Mouse (Mus musculus) hindbrain, embryonic 11.5 days (tissue): ENCODE data around the gene Lipo3. TPM values are rescaled to one million over a fixed set of nuclear protein-coding genes. Genes with fewer than 3 reads are reported as not detected.
A peak's percentile ranks its signal among the peaks of the same experiment; 100 is the strongest.
"Not testable (repeated sequence)": the region's sequence is repeated elsewhere in the genome, so short reads cannot be mapped to it uniquely, and the experiment has no call there.

Experiments
- ATAC-seq: fragments of 200-750 bp; cut with Nextera tagmentation; 2 replicates; pipeline ENCODE4 v1.8.0; 2017; ENCODE audit warnings: mild to moderate bottlenecking, moderate TSS enrichment, moderate library complexity; ENCODE audit not compliant: low FRiP score
- DNase-seq: peaks from one replicate; pipeline ENCODE4 v3.0.0-alpha.2; 2015; ENCODE audit warnings: low spot score
- H3K27ac ChIP-seq: fragments of 300-500 bp; sonication (generic); 2 replicates; pipeline ENCODE4 v1.5.1; 2014; ENCODE audit warnings: mild to moderate bottlenecking, low read depth, low read length
- H3K27me3 ChIP-seq: fragments of 300-500 bp; sonication (generic); 2 replicates; pipeline ENCODE4 v1.6.1; 2014; ENCODE audit warnings: mild to moderate bottlenecking, low read length, moderate library complexity, mixed read lengths; ENCODE audit not compliant: control insufficient read depth, insufficient read depth
- H3K36me3 ChIP-seq: fragments of 300-500 bp; sonication (generic); 2 replicates; pipeline ENCODE4 v1.6.1; 2014; ENCODE audit warnings: mild to moderate bottlenecking, low read length, moderate library complexity, mixed read lengths; ENCODE audit not compliant: control insufficient read depth, insufficient read depth
- H3K4me1 ChIP-seq: fragments of 300-500 bp; sonication (generic); replicated peaks from 2 replicates; pipeline ENCODE4 v1.6.1; 2014; ENCODE audit warnings: low read length, mixed read lengths; ENCODE audit not compliant: control insufficient read depth, insufficient read depth
- H3K4me2 ChIP-seq: fragments of 300-500 bp; sonication (generic); replicated peaks from 2 replicates; pipeline ENCODE4 v1.6.1; 2014; ENCODE audit warnings: mild to moderate bottlenecking, low read depth, low read length
- H3K4me3 ChIP-seq: fragments of 300-500 bp; sonication (generic); 2 replicates; pipeline ENCODE4 v1.5.1; 2014; ENCODE audit warnings: low read depth, low read length
- H3K9ac ChIP-seq: fragments of 300-500 bp; sonication (generic); 2 replicates; pipeline ENCODE4 v1.6.1; 2014; ENCODE audit warnings: low read depth, low read length
- H3K9me3 ChIP-seq: fragments of 300-500 bp; sonication (generic); 2 replicates; pipeline ENCODE4 v1.6.1; 2016; ENCODE audit warnings: low read length; ENCODE audit not compliant: control insufficient read depth
- WGBS: fragments of 180-500 bp; shearing (Covaris S2); extraction: QIAGEN DNeasy Blood & Tissue Kit; methylation state at CpG from one replicate; pipeline ENCODE4 v1.1.7; 2014; 5-methylcytosine and 5-hydroxymethylcytosine counted together
- polyA plus RNA-seq: library from polyadenylated mRNA; unstranded; fragments of >200 nt; fragmentation: Nextera tagmentation; extraction: Ambion mirVana; gene quantifications from 2 replicates; pipeline ENCODE4 v1.2.1, GENCODE M21; 2014

Lipo3 gene
- polyA plus RNA-seq: 13.0 and 13.7 TPM in 2 replicates

- DNase-seq (peak; percentile 25), ATAC-seq (peak; percentile 98)
- not testable (repeated sequence) for H3K27me3 ChIP-seq, H3K27ac ChIP-seq, H3K4me1 ChIP-seq, H3K9me3 ChIP-seq, H3K4me2 ChIP-seq, H3K9ac ChIP-seq, H3K4me3 ChIP-seq, H3K36me3 ChIP-seq
- 39% methylated on average over 12 of the region's 41 CpGs for WGBS
Observed at GRCm38 (mm10) chr19:33761287-33762086, at the start of gene Lipo3. Gene Lipo3, minus strand, starts transcription at chr19:33761951.

GRCm38 (mm10) chr19:33787359-33787758 lies 25.6 kb upstream of the Lipo3 start, which contains the start of gene Lipo1:
Gene Lipo1, minus strand, starts transcription at chr19:33787459.
- H3K4me3 ChIP-seq, H3K27ac ChIP-seq, H3K4me1 ChIP-seq, DNase-seq, H3K27me3 ChIP-seq, H3K9me3 ChIP-seq, H3K4me2 ChIP-seq, H3K36me3 ChIP-seq, ATAC-seq, H3K9ac ChIP-seq: not testable (repeated sequence)

- DNase-seq (no peak), ATAC-seq (no peak)
- no peaks in the 10 kb centered on the region for H3K27me3 ChIP-seq
- no peaks in the 10 kb centered on the region for H3K36me3 ChIP-seq
- no peak overlapping the region for H3K27ac ChIP-seq
- no peak overlapping the region for H3K9ac ChIP-seq
- no peak overlapping the region for H3K4me3 ChIP-seq
- 92% methylated on average over 12 of the region's 12 CpGs for WGBS
- no peaks in the 10 kb centered on the region for H3K9me3 ChIP-seq
- H3K4me2 ChIP-seq: no peak overlapping the region
- H3K4me1 ChIP-seq: no peaks in the 10 kb centered on the region
Observed at GRCm38 (mm10) chr19:33786576-33787277, 25.0 kb upstream of the Lipo3 start.

GRCm38 (mm10) chr19:33751259-33751658 lies 10.5 kb downstream of the Lipo3 start, which contains the start of gene Lipo2:
Gene Lipo2, minus strand, starts transcription at chr19:33751359.
- ATAC-seq, H3K4me2 ChIP-seq, H3K27me3 ChIP-seq, H3K9me3 ChIP-seq, H3K27ac ChIP-seq, H3K36me3 ChIP-seq, H3K9ac ChIP-seq, DNase-seq, H3K4me3 ChIP-seq, H3K4me1 ChIP-seq: not testable (repeated sequence)
- 87% methylated on average over 1 of the region's 1 CpGs for WGBS

GRCm38 (mm10) chr19:33625152-33625551 lies 136.6 kb downstream of the Lipo3 start, which contains the start of gene Gm8978:
Gene Gm8978, minus strand, starts transcription at chr19:33625252.
- not testable (repeated sequence) for DNase-seq, H3K36me3 ChIP-seq, H3K9me3 ChIP-seq, H3K4me2 ChIP-seq, H3K27me3 ChIP-seq, H3K27ac ChIP-seq, H3K9ac ChIP-seq, ATAC-seq, H3K4me3 ChIP-seq, H3K4me1 ChIP-seq

- Histone ChIP-seq H3K4me2 (peak overlapping the region; percentile 28), H3K4me3 (peak overlapping the region; percentile 21), H3K9ac (peak overlapping the region; percentile 47; the same call in 1 of the 2 replicates)
- not testable (repeated sequence) for H3K27me3 ChIP-seq, H3K27ac ChIP-seq, H3K9me3 ChIP-seq, H3K36me3 ChIP-seq, H3K4me1 ChIP-seq
- ATAC-seq: peak; percentile 100
- WGBS: 10% methylated on average over 8 of the region's 38 CpGs
- peak; percentile 77 for DNase-seq
Observed at GRCm38 (mm10) chr19:33589626-33590302, 172.0 kb downstream of the Lipo3 start.

GRCm38 (mm10) chr19:33568551-33568950 lies 193.2 kb downstream of the Lipo3 start:
- not testable (repeated sequence) for H3K9ac ChIP-seq, H3K36me3 ChIP-seq, H3K9me3 ChIP-seq, H3K4me3 ChIP-seq, H3K4me2 ChIP-seq, DNase-seq, H3K4me1 ChIP-seq, ATAC-seq, H3K27ac ChIP-seq, H3K27me3 ChIP-seq
- 85% methylated on average over 5 of the region's 5 CpGs for WGBS

GRCm38 (mm10) chr19:33517680-33518079 lies 244.1 kb downstream of the Lipo3 start, which contains the start of gene Lipo4:
Gene Lipo4, minus strand, starts transcription at chr19:33517780.
- H3K27me3 ChIP-seq: no peaks in the 10 kb centered on the region
- ATAC-seq: no peak
- H3K36me3 ChIP-seq: no peaks in the 10 kb centered on the region
- no peak within 1 kb of the TSS for H3K27ac ChIP-seq
- H3K9me3 ChIP-seq: no peaks in the 10 kb centered on the region
- DNase-seq: no peak
- H3K4me3 ChIP-seq: no peak within 1 kb of the TSS
- no peak within 1 kb of the TSS for H3K4me2 ChIP-seq
- H3K9ac ChIP-seq: no peak within 1 kb of the TSS
- no peaks in the 10 kb centered on the region for H3K4me1 ChIP-seq
